Mouse (Mus musculus) T-helper 1 cell (primary cell): Measurements from ENCODE around the gene Tnfrsf13c.

Source experiments
- in situ Hi-C: fragments of 300-600 bp; cut with MboI, MseI; formaldehyde crosslinking; loops from one replicate; pipeline ENCODE4 v1.15.1; 2025; ENCODE audit warnings: high pct_unique_total_duplicates

Gene Tnfrsf13c

GRCm38 (mm10) chr15:82185062-82185783 lies 38.9 kb downstream of the Tnfrsf13c start:
- in situ Hi-C loops: no loop called here

GRCm38 (mm10) chr15:82184656-82185055 lies 39.5 kb downstream of the Tnfrsf13c start:
- in situ Hi-C loops: no loop called here

GRCm38 (mm10) chr15:82184183-82184582 lies 40.0 kb downstream of the Tnfrsf13c start:
- in situ Hi-C loops: no loop called here

- in situ Hi-C loops: no loop called here
Measured at GRCm38 (mm10) chr15:82183596-82183995, 40.6 kb downstream of the Tnfrsf13c start.

- in situ Hi-C loops: no loop called here
Measured at GRCm38 (mm10) chr15:82182311-82182710, 41.9 kb downstream of the Tnfrsf13c start.

GRCm38 (mm10) chr15:82181131-82181530 lies 43.0 kb downstream of the Tnfrsf13c start:
- in situ Hi-C loops: no loop called here

- in situ Hi-C loops: no loop called here
Measured at GRCm38 (mm10) chr15:82177743-82178290, 46.4 kb downstream of the Tnfrsf13c start.

GRCm38 (mm10) chr15:82175091-82175490 lies 49.1 kb downstream of the Tnfrsf13c start:
- in situ Hi-C loops: no loop called here

GRCm38 (mm10) chr15:82172648-82173047 lies 51.5 kb downstream of the Tnfrsf13c start:
- in situ Hi-C loops: no loop called here
